Mouse (Mus musculus) spleen, postnatal 10 days (tissue): Measurements from ENCODE around the gene Arpc1a.
"Not testable (repeated sequence)": the region's sequence is repeated elsewhere in the genome, so short reads cannot be mapped to it uniquely, and the experiment has no call there.

Source experiments
- DNase-seq, 2 experiments: peaks; one replicate each; pipeline ENCODE4 v3.0.0; 2021 to 2022; ENCODE audit warnings: low spot score in 2 of 2

Gene Arpc1a

GRCm38 (mm10) chr5:145104328-145104727 is 20.7 kb downstream of the Arpc1a start:
- no peak for DNase-seq

GRCm38 (mm10) chr5:145105694-145106275 is 22.2 kb downstream of the Arpc1a start:
- DNase-seq = no peak

GRCm38 (mm10) chr5:145110401-145110800 is 26.8 kb downstream of the Arpc1a start:
- DNase-seq = no peak

- DNase-seq = no peak
These were observed 28.9 kb downstream of the Arpc1a start for GRCm38 (mm10) chr5:145112566-145112965.

- no peak for DNase-seq
These were observed 29.8 kb downstream of the Arpc1a start for GRCm38 (mm10) chr5:145113416-145113815.

GRCm38 (mm10) chr5:145114071-145114605 is 30.5 kb downstream of the Arpc1a start, which contains the start of gene Arpc1b:
Arpc1b (plus strand) TSS chr5:145114215.
- peak; percentile 56 to 73 for DNase-seq

- DNase-seq = peak in 1 of 2 experiments; percentile 69
These were observed 31.2 kb downstream of the Arpc1a start for GRCm38 (mm10) chr5:145114606-145115473.

- DNase-seq = no peak
These were observed 32.1 kb downstream of the Arpc1a start for GRCm38 (mm10) chr5:145115736-145116135.

GRCm38 (mm10) chr5:145116316-145116715 is 32.7 kb downstream of the Arpc1a start:
- peak in 1 of 2 experiments; percentile 42 for DNase-seq

- peak; percentile 54 to 81 for DNase-seq
These were observed 33.3 kb downstream of the Arpc1a start for GRCm38 (mm10) chr5:145116916-145117315.

- no peak for DNase-seq
These were observed 34.4 kb downstream of the Arpc1a start for GRCm38 (mm10) chr5:145118005-145118404.

- DNase-seq = no peak
These were observed 34.8 kb downstream of the Arpc1a start for GRCm38 (mm10) chr5:145118461-145118860.

- DNase-seq = peak in 1 of 2 experiments; percentile 62
These were observed 35.8 kb downstream of the Arpc1a start for GRCm38 (mm10) chr5:145119385-145119784.

GRCm38 (mm10) chr5:145120921-145121320 is 37.3 kb downstream of the Arpc1a start:
- no peak for DNase-seq

- DNase-seq = no peak
These were observed 39.8 kb downstream of the Arpc1a start for GRCm38 (mm10) chr5:145123396-145123795.

- no peak for DNase-seq
These were observed 43.0 kb downstream of the Arpc1a start for GRCm38 (mm10) chr5:145126580-145126979.

- no peak for DNase-seq
These were observed 45.5 kb downstream of the Arpc1a start for GRCm38 (mm10) chr5:145129124-145129523.

- not testable (repeated sequence) for DNase-seq
These were observed 46.1 kb downstream of the Arpc1a start for GRCm38 (mm10) chr5:145129773-145130172.

GRCm38 (mm10) chr5:145130191-145130590 is 46.6 kb downstream of the Arpc1a start:
- DNase-seq = no peak

GRCm38 (mm10) chr5:145130995-145131394 is 47.4 kb downstream of the Arpc1a start:
- no peak for DNase-seq

GRCm38 (mm10) chr5:145133275-145133674 is 49.6 kb downstream of the Arpc1a start:
- not testable (repeated sequence) for DNase-seq

GRCm38 (mm10) chr5:145138836-145139235 is 55.2 kb downstream of the Arpc1a start:
- peak in 1 of 2 experiments; percentile 31 for DNase-seq
